Mouse (Mus musculus) kidney, postnatal 25 days (tissue): ENCODE results near the gene Ptpn3.
A peak's percentile ranks its signal among the peaks of the same experiment; 100 is the strongest.

ENCODE experiments used
- DNase-seq, 2 experiments: peaks; one replicate each; pipeline ENCODE4 v3.0.0; 2021; ENCODE audit warnings: mixed read lengths in 2 of 2

Ptpn3 gene

GRCm38 (mm10) chr4:57301410-57302313 lies at the start of gene Ptpn3:
TSS of gene Ptpn3 (minus strand) at chr4:57301837.
- DNase-seq: peak; percentile 87 to 94

GRCm38 (mm10) chr4:57350541-57350940 lies 48.9 kb upstream of the Ptpn3 start:
- DNase-seq: no peak

GRCm38 (mm10) chr4:57343996-57344395 lies 42.4 kb upstream of the Ptpn3 start:
- no peak for DNase-seq

GRCm38 (mm10) chr4:57338923-57339322 lies 37.3 kb upstream of the Ptpn3 start:
- DNase-seq: no peak

- no peak for DNase-seq
Measured at GRCm38 (mm10) chr4:57338061-57338460, 36.4 kb upstream of the Ptpn3 start.

GRCm38 (mm10) chr4:57335000-57335666 lies 33.5 kb upstream of the Ptpn3 start:
- DNase-seq: no peak

GRCm38 (mm10) chr4:57333926-57334548 lies 32.4 kb upstream of the Ptpn3 start:
- no peak for DNase-seq

GRCm38 (mm10) chr4:57332511-57332910 lies 30.9 kb upstream of the Ptpn3 start:
- DNase-seq: no peak

- DNase-seq: peak in 1 of 2 experiments; percentile 70
Measured at GRCm38 (mm10) chr4:57320606-57321327, 19.1 kb upstream of the Ptpn3 start.

- peak; percentile 75 to 85 for DNase-seq
Measured at GRCm38 (mm10) chr4:57318525-57319212, 17.0 kb upstream of the Ptpn3 start.

- no peak for DNase-seq
Measured at GRCm38 (mm10) chr4:57312256-57313166, 10.9 kb upstream of the Ptpn3 start.

- no peak for DNase-seq
Measured at GRCm38 (mm10) chr4:57311750-57312149, 10.1 kb upstream of the Ptpn3 start.

GRCm38 (mm10) chr4:57308214-57309000 lies 6.8 kb upstream of the Ptpn3 start:
- peak; percentile 40 to 76 for DNase-seq

- peak in 1 of 2 experiments; percentile 31 for DNase-seq
Measured at GRCm38 (mm10) chr4:57307747-57308146, 6.1 kb upstream of the Ptpn3 start.

- no peak for DNase-seq
Measured at GRCm38 (mm10) chr4:57306260-57306659, 4.6 kb upstream of the Ptpn3 start.

- peak in 1 of 2 experiments; percentile 4 for DNase-seq
Measured at GRCm38 (mm10) chr4:57305644-57306043, 4.0 kb upstream of the Ptpn3 start.

GRCm38 (mm10) chr4:57300469-57301409 lies 898 bp downstream of the Ptpn3 start:
- DNase-seq: peak; percentile 62 to 82

GRCm38 (mm10) chr4:57299701-57300468 lies 1.8 kb downstream of the Ptpn3 start:
- DNase-seq: peak; percentile 67 to 86
